8 mouse cellular contexts compared by ENCODE assay signal in the genomic region with DNA sequence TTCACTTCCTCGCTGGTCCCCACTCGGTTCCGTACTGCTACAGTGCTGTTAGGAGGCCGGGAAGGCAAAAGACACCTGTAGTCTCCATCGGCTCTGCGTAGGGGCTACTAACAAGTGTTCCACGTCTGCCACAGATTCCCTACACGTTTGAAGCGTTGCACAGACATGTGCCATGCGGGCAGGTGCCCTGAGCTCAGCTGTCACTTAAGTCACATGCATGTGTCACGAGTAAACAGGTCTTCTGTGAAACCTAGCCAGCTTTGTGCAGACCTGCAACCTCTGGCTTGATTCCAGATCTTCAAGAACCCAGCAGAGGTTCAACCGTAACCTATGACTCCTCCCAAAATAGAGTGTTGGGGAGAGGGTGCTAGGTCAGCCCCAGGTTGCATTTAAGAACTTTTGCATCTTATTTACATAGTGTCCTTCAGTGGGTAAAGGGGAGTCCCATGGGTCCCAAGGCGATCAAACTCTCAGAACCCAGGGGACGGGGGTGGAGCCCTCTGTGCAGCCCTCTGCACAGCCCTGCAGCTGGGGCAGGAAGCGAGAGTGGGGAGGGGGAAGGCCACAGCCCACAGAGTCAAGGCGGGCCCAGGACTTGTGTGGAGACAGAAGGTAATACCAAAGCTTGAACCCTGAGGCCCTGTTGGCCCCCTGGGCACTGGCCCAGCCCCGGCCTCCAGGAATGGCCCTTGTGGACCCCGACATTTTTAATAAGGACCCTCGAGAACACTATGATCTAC. TPM values are rescaled to one million over a fixed set of nuclear protein-coding genes. Genes with fewer than 3 reads are reported as not detected.
A peak's percentile ranks its signal among the peaks of the same experiment; 100 is the strongest.
DNase-seq lines count a peak whose midpoint lies in the region; ATAC-seq lines count a peak whose summit lies in the region.

No protein-coding gene starts in this region.

- H3K9ac ChIP-seq in forebrain, embryonic 12.5 days: peak overlapping the region; percentile 72
- peak overlapping the region; percentile 68 for H3K9ac ChIP-seq in intestine, embryonic 15.5 days

- H3K27ac ChIP-seq in forebrain, embryonic 12.5 days: peak overlapping the region; percentile 83
- H3K27ac ChIP-seq in intestine, embryonic 15.5 days: peak overlapping the region; percentile 84

- H3K4me1 ChIP-seq in forebrain, embryonic 12.5 days: peaks cover 21% of the 10 kb centered on the region
- H3K4me1 ChIP-seq in intestine, embryonic 15.5 days (replicated peaks): peaks cover 14% of the 10 kb centered on the region

- peak; percentile 83 for DNase-seq in 416B (ENCODE audit: low read depth)
- DNase-seq in CD8-positive naive resting alpha-beta T cell, adult 2 months (ENCODE audit: low read depth in 2 of 2, low spot score in 2 of 2): peak; percentile 63 to 73
- peak; percentile 70 for DNase-seq in lung, postnatal 25 days (ENCODE audit: low spot score)
- DNase-seq in spleen, postnatal 10 days (ENCODE audit: low spot score in 2 of 2): peak; percentile 80 to 87
- DNase-seq in ovary, postnatal 10 days (ENCODE audit: low spot score): no peak
- DNase-seq in right cerebral cortex, postnatal 36 days (ENCODE audit: low spot score in 2 of 2): no peak

- no peaks in the 10 kb centered on the region for H3K9me3 ChIP-seq in forebrain, embryonic 12.5 days
- no peaks in the 10 kb centered on the region for H3K9me3 ChIP-seq in intestine, embryonic 15.5 days

- 14% methylated on average over 19 of the region's 19 CpGs for WGBS in forebrain, embryonic 12.5 days
- 10% methylated on average over 19 of the region's 19 CpGs for WGBS in intestine, embryonic 15.5 days

- H3K27me3 ChIP-seq in forebrain, embryonic 12.5 days: no peaks in the 10 kb centered on the region
- H3K27me3 ChIP-seq in intestine, embryonic 15.5 days (replicated peaks): no peaks in the 10 kb centered on the region

- peak overlapping the region; percentile 90 for H3K4me2 ChIP-seq in forebrain, embryonic 12.5 days
- H3K4me2 ChIP-seq in intestine, embryonic 15.5 days (replicated peaks): peak overlapping the region; percentile 89

- peak; percentile 57 for ATAC-seq in forebrain, embryonic 12.5 days (ENCODE audit: low FRiP score)
- peak; percentile 61 for ATAC-seq in intestine, embryonic 15.5 days

- H3K36me3 ChIP-seq in forebrain, embryonic 12.5 days (replicated peaks): peaks cover 20% of the 10 kb centered on the region
- H3K36me3 ChIP-seq in intestine, embryonic 15.5 days: peaks cover 14% of the 10 kb centered on the region

- H3K4me3 ChIP-seq in forebrain, embryonic 12.5 days (replicated peaks): peak overlapping the region; percentile 48
- H3K4me3 ChIP-seq in intestine, embryonic 15.5 days (replicated peaks): peak overlapping the region; percentile 69

RNA-seq across cellular contexts. Expression of a gene that starts 0.6 kb away (rescaled TPM):
- polyA plus RNA-seq in forebrain, embryonic 12.5 days (2016; fragmentation: Nextera tagmentation; extraction: Ambion mirVana): 5.0 and 5.7 TPM in 2 replicates
- polyA plus RNA-seq in intestine, embryonic 15.5 days (2015; fragmentation: Nextera tagmentation; extraction: Ambion mirVana): 6.3 and 7.7 TPM in 2 replicates

RNA-seq across cellular contexts. Expression of a gene that starts 0.8 kb away (rescaled TPM):
- polyA plus RNA-seq in forebrain, embryonic 12.5 days (2016; fragmentation: Nextera tagmentation; extraction: Ambion mirVana): 314 and 342 TPM in 2 replicates
- 359 and 375 TPM in 2 replicates for polyA plus RNA-seq in intestine, embryonic 15.5 days (2015; fragmentation: Nextera tagmentation; extraction: Ambion mirVana)

RNA-seq across cellular contexts. Expression of a gene that starts 20.3 kb away (rescaled TPM):
- polyA plus RNA-seq in forebrain, embryonic 12.5 days (2016; fragmentation: Nextera tagmentation; extraction: Ambion mirVana): 159 and 171 TPM in 2 replicates
- 340 and 361 TPM in 2 replicates for polyA plus RNA-seq in intestine, embryonic 15.5 days (2015; fragmentation: Nextera tagmentation; extraction: Ambion mirVana)

Comparison
In these comparisons a context has a peak if more than half of its experiments do, and no peak if none do; other contexts are left out.
1. DNase-seq: peak in 416B (single experiment), CD8-positive naive resting alpha-beta T cell, adult 2 months (2 of 2), lung, postnatal 25 days (single experiment) and spleen, postnatal 10 days (2 of 2); none in ovary, postnatal 10 days (single experiment) and right cerebral cortex, postnatal 36 days (0 of 2).